Mouse (Mus musculus): ENCODE measurements around the gene Sfn.
A peak's percentile ranks its signal among the peaks of the same experiment; 100 is the strongest.
"Not testable (repeated sequence)": the region's sequence is repeated elsewhere in the genome, so short reads cannot be mapped to it uniquely, and the experiment has no call there.

Gene Sfn

GRCm38 (mm10) chr4:133601721-133602218 is at the start of gene Sfn:
Gene Sfn, minus strand, starts transcription at chr4:133602168.
- peak; percentile 36 to 71 for DNase-seq (ENCODE audit: inconsistent age in 2 of 2, low spot score in 1 of 2)

GRCm38 (mm10) chr4:133651445-133651844 is 49.5 kb upstream of the Sfn start:
- DNase-seq (ENCODE audit: inconsistent age in 2 of 2, low spot score in 1 of 2) = no peak

- DNase-seq (ENCODE audit: inconsistent age in 2 of 2, low spot score in 1 of 2) = peak; percentile 79 to 94
Observed at GRCm38 (mm10) chr4:133649989-133650699, 48.2 kb upstream of the Sfn start, which contains the start of gene Zdhhc18. Gene Zdhhc18, minus strand, starts transcription at chr4:133650154.

DNA sequence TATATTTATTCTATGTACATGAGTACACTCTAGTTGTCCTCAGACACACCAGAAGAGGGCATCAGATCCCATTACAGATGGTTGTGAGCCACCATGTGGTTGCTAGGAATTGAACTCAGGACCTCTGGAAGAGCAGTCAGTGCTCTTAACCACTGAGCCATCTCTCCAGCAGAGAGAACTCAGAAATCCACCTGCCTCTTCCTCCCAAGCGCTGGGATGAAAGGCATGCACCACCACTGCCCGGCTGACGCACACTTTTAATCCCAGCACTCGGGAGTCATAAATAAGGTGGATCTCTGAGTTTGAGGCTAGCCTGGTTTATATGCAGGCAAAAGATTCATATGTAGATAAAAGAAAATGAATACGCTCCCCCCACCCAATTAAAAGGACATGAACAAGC is 47.5 kb upstream of the Sfn start:
- not testable (repeated sequence) for DNase-seq (ENCODE audit: inconsistent age in 2 of 2, low spot score in 1 of 2)

- DNase-seq (ENCODE audit: inconsistent age in 2 of 2, low spot score in 1 of 2) = no peak
Observed at GRCm38 (mm10) chr4:133645680-133646079, 43.7 kb upstream of the Sfn start.

DNA sequence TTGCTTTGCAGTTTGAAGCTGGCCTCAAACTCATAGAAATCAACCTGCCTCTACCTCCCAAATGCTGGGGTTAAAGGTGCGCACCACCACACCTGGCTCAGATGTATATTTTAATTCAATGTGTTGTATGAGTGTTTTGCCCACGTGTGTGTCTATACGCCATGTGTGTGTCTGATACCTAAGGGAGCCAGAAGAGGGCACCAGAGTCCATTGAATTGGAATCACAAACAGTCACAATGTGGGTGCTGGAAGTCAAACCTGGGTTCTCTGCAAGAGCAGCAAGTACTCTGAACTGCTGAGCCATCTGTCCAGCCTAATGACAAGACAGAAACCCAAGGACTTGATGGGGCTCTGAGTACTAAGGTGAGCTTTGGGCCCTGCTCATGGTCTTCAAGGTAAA is 43.2 kb upstream of the Sfn start:
- no peak for DNase-seq (ENCODE audit: inconsistent age in 2 of 2, low spot score in 1 of 2)

DNA sequence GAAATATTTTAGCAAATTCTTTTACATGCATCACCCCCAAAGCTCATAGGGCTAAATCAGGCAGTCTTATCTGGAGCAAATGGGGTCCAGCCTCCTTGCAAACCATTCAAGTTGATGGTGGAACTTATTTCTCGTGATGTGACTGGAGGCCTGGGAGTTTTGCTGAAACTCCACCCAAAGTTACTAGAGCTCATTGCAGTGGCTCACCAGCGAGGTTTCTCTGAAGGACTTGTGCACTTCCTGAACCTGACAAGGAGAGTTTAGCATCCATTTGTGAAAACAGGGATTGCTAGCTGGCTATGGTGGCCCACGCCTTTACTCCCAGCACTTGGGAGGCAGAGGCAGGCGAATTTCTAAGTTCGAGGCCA is 32.1 kb upstream of the Sfn start:
- DNase-seq (ENCODE audit: inconsistent age in 2 of 2, low spot score in 1 of 2) = no peak

DNA sequence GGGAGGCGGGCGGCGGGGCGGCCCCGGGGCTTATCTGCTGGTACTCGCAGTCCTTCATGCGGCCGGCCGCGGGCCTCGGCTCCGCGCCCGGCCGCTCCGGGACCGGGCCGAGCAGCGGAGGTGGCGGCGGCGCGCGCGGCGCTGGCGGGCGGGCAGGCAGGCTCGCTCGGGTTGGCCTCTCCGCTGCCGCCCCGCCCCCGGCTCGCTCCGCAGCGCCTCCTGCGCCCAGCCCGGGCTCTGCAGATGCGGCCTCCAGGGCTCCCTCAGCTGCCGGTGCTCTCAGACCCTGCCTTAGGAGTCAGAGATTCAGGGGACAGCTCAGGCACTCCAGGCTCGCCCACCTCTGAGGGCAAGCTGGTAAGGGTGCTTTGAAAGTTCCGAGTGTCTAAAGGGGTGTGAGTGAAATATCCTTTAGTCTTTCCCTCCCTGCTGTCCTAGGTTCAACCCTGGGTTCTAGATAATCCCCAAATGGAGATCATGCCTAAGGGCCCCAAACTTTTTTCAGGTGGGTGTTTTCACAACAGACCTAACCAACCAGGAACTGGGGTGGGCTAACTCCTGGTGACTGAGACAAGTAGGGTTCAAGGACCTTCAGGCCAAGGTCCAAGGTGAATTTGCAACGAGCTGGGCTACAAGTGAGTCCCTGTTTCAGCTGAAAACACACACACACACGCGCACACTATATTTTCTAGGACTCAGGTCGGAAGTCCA is 31.5 kb upstream of the Sfn start:
- DNase-seq (ENCODE audit: inconsistent age in 2 of 2, low spot score in 1 of 2) = peak; percentile 92 to 96

DNA sequence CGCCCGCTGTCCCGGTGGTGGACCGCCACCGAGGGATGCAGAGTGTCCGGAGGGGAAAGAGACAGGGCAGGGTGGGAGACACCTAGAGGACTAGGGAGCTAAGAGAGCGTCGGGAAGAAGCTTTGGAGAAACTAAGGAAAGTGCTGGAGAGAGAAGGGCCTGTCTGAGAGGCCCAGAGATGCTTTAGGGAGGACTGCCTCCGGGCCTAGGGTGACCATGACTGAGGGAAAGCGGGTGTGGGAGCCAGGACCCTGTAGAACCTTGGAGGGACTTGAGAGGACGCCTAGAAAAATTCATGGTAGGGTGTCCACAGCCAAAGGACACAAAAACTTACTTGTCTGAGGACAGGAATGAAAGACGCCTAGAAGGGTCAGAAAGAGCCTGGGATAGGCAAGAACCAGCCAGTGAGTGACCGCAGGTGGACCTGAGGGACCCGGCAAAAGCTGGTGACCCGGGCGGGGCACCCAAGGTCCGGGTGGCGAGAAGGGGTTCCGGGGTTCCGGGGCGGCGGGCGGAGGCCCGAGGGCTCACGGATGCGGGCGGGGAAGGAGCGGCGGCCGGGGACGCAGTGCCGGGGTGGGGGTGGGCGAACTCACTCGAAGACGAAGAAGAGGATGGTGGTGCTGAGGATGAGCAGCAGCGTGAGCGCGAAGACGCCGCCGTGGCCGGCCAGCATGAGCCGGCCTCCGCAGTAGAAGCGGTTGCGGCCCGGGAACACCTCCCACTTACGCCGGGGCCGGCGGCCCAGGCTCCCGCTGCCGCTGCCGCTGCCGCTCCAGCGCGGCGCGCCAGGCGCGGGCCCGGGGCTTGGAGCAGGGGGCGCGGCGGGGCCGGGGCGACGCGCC is 30.7 kb upstream of the Sfn start:
- DNase-seq (ENCODE audit: inconsistent age in 2 of 2, low spot score in 1 of 2) = peak; percentile 66 to 71

DNA sequence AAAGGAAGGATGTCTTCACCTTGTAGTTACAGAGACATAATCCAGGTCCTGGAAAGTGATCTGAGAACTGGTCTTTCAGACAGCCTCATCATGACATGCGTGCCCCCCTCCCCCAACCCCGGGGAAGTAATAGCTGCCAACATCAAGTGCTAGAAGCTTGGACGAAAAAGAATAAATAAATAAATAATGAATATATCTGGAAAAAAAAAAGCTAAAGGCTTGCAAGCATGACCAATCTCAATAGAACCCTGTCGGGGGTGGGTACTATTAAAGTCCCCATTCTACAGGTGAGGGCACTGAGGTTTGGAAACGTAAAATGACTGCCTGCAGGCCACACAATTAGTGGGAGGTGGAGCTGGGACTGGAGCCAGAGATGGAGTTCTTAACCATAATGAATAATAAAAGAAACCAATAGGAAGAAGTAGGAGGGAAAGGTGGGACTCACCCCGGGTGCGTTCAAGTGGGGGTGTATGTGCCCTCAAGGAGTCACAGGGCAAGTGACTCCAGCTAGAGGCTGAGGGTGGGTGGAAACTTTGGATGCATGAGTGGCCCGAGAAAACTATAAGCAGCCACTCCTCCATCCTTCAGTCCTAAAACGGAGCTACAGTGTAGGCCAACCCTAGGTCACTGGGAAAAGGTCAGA is 29.9 kb upstream of the Sfn start:
- DNase-seq (ENCODE audit: inconsistent age in 2 of 2, low spot score in 1 of 2) = peak; percentile 18 to 52

DNA sequence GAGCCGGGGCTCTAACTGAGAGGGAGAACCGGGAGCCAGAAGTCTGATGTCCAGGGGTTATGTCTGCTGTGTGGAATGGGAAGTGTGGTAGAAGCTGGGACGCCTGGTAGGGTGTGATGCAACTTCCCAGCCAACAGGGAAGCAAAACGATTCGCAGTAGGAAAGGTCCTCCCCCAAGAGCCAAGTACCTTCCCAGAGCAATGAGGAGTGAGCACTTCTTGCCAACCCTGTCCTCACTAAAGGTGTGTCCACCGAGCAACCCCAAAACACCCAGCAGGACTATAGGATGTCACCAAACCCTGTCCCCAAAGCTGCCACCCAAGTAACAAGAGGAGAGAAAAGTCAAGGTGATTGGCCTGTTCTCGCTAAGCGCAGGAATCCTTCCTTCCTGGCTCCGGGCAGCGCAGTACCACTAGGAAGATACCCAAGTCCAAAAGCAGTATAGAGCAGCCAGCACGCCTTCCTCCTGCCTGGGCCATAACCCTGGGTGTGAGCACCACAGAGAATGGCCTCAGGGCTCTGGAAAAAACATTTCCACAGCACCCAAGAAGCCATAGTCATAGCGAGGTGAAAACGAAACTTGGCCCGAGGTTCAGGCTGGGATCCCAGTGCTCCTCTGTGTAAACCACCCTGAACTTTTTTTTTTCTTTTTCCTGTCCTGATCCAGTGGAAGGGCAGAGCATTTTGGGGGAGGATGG is 29.3 kb upstream of the Sfn start:
- DNase-seq (ENCODE audit: inconsistent age in 2 of 2, low spot score in 1 of 2) = peak; percentile 23 to 69

DNA sequence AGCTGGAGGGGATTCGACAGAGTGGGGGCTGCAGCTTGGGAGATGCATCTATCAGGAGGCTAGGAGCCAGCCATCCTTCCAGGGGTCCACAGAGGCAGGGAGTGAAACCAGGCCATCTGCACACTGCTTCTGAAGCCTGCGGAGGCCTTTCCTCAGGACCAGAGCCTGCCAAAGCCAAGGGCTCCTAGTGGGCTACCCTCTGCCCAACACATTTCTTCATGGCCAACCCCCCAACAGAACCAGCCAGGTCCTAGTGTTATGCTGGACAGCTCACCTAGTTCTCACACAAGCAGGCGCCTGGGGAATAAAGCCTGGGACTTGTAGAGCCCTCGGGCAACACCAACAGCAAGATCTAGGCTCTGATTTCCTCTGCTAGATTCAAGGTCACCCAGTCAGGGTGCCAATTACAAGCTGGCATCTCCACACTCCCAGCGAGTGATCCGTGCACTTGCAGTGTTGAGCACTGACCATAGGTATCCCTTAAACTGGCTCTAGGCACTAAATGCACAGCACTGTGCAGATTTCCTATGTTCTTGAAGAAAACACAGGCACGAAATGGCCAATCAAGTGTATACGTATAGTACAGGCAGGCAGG is 28.5 kb upstream of the Sfn start:
- peak in 1 of 2 experiments; percentile 7 for DNase-seq (ENCODE audit: inconsistent age in 2 of 2, low spot score in 1 of 2)

- no peak for DNase-seq (ENCODE audit: inconsistent age in 2 of 2, low spot score in 1 of 2)
Observed at GRCm38 (mm10) chr4:133629191-133629590, 27.2 kb upstream of the Sfn start.

DNA sequence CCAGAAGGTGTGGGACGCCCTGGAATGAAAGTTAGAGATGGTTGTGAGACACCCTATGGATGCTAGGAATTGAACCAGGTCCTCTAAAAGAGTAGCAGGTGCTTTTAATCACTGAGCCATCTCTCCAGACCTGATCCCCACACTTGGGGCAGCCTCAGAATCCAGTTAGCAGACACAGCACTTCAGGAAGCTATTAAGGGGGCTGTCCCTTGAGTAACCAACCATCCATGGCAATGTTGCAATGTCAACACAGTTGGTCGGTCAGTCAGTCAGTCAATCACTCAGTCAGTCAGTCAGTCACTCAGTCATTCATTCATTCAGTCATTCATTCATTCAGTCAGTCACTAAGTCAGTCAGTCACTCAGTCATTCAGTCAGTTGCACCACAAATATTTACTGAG is 26.5 kb upstream of the Sfn start:
- peak in 1 of 2 experiments; percentile 2 for DNase-seq (ENCODE audit: inconsistent age in 2 of 2, low spot score in 1 of 2)

DNA sequence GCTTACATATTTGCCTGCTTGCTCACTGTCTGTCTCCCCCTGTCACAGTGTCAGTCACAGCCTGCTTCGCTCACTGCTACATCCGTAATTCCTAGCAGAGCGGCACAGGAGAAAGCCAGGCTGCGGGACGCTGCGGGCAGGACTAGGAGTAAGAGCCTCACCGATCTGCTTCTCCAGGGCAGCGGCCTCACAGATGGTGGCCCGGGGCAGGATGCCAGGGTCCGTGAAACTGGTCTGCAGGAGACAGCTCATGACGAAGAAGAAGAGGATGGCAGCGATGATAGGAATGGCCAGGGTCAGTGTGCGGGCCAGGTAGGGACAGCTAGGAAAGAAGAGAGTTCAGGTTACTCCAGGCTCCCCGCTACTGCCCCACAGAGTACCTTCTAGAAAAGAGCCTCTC is 25.1 kb upstream of the Sfn start:
- DNase-seq (ENCODE audit: inconsistent age in 2 of 2, low spot score in 1 of 2) = no peak

DNA sequence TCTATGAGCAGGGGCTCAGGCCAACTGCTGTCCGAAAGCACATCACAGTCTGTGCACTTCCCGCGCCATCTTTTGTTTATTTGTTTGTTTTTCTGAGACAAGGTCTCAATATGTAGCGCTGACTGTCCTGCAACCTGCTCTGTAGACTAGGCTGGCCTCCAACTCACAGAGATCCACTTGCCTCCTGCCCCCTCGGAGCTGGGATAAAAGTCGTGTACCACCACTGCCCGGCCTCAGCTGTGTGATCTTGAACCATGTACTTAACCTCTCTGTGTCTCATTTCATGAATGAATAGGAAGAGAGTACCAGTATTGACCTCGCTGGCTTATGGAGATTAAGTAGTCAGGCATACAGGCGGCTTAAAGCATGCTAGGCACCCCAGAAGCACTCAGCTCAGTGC is 24.7 kb upstream of the Sfn start:
- DNase-seq (ENCODE audit: inconsistent age in 2 of 2, low spot score in 1 of 2) = no peak

DNA sequence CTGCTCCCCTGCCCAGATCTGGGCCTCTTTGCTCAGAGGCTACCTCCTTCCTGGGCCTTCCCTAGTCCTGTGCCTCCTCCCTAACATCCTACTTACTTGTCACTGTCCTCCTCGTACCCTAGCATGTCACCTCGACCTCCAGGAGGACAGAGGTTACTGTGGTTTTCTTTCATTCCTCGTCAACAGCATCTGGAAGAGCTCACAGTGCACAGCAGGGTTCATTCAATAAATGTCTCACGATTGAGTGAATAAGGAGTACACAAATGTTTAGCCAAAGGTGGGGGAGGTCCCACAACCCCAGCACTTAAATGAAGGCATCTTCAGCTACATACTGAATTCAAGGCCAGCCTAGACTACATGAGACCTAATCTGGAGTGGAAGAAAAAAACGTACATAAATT is 24.3 kb upstream of the Sfn start:
- DNase-seq (ENCODE audit: inconsistent age in 2 of 2, low spot score in 1 of 2) = no peak

DNA sequence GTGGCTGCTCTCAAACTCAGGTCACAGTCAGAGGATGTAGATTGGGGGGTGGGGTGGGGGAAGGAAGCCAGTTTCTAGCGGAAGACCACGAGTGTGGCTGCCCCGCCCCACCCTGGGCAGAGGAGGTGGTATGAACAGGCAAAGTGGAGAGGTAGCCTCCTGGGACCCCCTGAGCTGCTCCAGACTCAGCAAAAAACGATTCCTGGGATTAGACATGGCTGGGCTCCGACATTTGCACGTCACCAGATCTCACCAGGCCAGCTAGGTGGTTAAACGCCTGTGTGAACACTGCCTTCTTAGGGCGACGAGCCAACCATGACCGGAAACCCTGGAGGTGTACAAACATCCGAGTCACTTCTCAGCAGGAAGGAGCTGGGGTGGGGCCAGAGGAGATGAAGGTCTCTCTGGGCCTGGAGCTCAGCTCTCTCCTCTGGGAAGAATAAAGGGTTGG is 23.7 kb upstream of the Sfn start:
- DNase-seq (ENCODE audit: inconsistent age in 2 of 2, low spot score in 1 of 2) = peak; percentile 63 to 75

DNA sequence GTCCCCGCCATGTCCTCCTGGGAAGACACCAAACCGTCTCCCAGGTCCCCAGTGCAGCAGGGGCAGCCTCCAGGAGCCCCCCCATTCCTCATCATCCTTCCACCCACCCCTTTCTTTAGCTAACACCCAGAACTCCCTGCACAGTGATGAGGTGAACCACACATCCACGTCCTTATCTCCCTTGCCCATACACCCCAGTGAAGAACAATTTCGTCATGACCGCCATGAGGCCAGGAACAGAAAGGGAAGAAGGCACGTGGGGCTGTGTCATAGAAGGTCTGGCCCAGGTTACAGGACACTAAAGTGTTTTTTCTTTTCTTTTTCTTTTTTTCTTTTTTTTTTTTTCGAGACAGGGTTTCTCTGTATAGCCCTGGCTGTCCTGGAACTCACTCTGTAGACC is 22.9 kb upstream of the Sfn start:
- DNase-seq (ENCODE audit: inconsistent age in 2 of 2, low spot score in 1 of 2) = no peak

GRCm38 (mm10) chr4:133622161-133622695 is 20.3 kb upstream of the Sfn start:
- DNase-seq (ENCODE audit: inconsistent age in 2 of 2, low spot score in 1 of 2) = no peak
